Mouse (Mus musculus): ENCODE data around the gene Aicda. TPM values are rescaled to one million over a fixed set of nuclear protein-coding genes. Genes with fewer than 3 reads are reported as not detected.
A peak's percentile ranks its signal among the peaks of the same experiment; 100 is the strongest.
"Not testable (repeated sequence)": the region's sequence is repeated elsewhere in the genome, so short reads cannot be mapped to it uniquely, and the experiment has no call there.

Aicda gene
- polyA plus RNA-seq, 1 experiment from 2014 or later = 0.18 TPM

DNA sequence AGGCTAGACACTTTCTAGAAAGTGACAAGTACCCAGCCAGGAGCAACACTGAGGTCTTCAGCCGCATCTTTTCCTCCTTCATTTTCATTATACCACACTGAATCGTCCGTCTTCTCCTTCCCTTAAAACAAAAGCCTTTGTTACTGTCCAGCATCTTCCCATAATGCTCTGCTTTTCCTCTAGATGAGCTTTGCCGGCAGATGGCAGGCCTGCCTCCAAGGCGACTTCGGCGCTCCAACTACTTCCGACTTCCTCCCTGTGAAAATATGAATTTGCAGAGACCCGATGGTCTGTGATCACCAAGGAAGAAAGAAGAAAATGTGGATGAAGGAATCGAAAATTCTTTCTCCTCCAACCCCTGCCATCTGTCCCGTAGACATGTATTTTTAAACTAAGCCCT, 25.5 kb upstream of the Aicda start:
- Histone ChIP-seq H3K4me3 (no peak overlapping the region), H3K36me3 (no peaks in the 10 kb centered on the region), H3K4me2 (no peak overlapping the region), H3K4me1 (peaks cover 5% of the 10 kb centered on the region), H3K9me3 (no peaks in the 10 kb centered on the region), H3K27me3 (no peaks in the 10 kb centered on the region), H3K27ac (no peak overlapping the region), H3K9ac (no peak overlapping the region)
- no peak for ATAC-seq (ENCODE audit: insufficient number of reproducible peaks, low FRiP score, low TSS enrichment, low read depth)
- 76% methylated on average over 11 of the region's 11 CpGs for WGBS

- Histone ChIP-seq H3K36me3 (no peaks in the 10 kb centered on the region), H3K4me2 (no peak overlapping the region), H3K4me1 (peaks cover 6% of the 10 kb centered on the region), H3K9ac (no peak overlapping the region), H3K4me3 (no peak overlapping the region), H3K27ac (no peak overlapping the region), H3K27me3 (no peaks in the 10 kb centered on the region), H3K9me3 (no peaks in the 10 kb centered on the region)
- no peak for ATAC-seq (ENCODE audit: insufficient number of reproducible peaks, low FRiP score, low TSS enrichment, low read depth)
- WGBS = 60% methylated on average over 8 of the region's 8 CpGs
These were observed 22.0 kb upstream of the Aicda start for GRCm38 (mm10) chr6:122531466-122532174.

DNA sequence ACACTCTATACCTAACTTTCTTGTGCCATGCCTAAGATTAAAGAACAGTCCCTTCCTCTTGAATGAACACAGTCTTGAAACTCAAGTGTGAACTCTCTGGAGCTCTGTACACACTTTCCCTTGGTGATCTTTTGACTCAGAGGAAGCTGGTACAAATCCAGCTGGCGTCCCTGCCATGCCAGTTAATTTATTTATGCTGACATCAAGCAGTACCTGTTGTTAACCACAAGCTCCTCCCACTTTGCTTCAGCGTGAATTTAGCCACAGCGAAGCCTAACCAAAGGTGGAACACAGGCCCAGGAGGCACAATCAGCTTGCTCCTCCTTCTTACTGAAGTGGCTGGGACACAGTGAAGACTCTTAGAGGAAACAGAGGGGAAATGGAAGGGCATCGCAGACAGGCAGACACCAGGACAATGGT, 20.7 kb upstream of the Aicda start:
- H3K4me2 ChIP-seq = 0 out of 2 replicates have a peak overlapping the region, but pooled peaks have one; percentile 7
- H3K4me1 ChIP-seq = peaks cover 6% of the 10 kb centered on the region
- H3K4me3 ChIP-seq = no peak overlapping the region
- H3K27ac ChIP-seq = no peak overlapping the region
- no peak for ATAC-seq (ENCODE audit: insufficient number of reproducible peaks, low FRiP score, low TSS enrichment, low read depth)
- no peak overlapping the region for H3K9ac ChIP-seq
- H3K27me3 ChIP-seq = no peaks in the 10 kb centered on the region
- H3K36me3 ChIP-seq = no peaks in the 10 kb centered on the region
- H3K9me3 ChIP-seq = no peaks in the 10 kb centered on the region
- 7% methylated on average over 4 of the region's 4 CpGs for WGBS

- Histone ChIP-seq H3K9me3 (no peaks in the 10 kb centered on the region), H3K27me3 (no peaks in the 10 kb centered on the region), H3K27ac (no peak overlapping the region), H3K4me3 (no peak overlapping the region), H3K4me2 (no peak overlapping the region), H3K36me3 (no peaks in the 10 kb centered on the region), H3K9ac (no peak overlapping the region), H3K4me1 (peaks cover 6% of the 10 kb centered on the region)
- WGBS = 55% methylated on average over 3 of the region's 3 CpGs
- no peak for ATAC-seq (ENCODE audit: insufficient number of reproducible peaks, low FRiP score, low TSS enrichment, low read depth)
These were observed 19.6 kb upstream of the Aicda start for GRCm38 (mm10) chr6:122534032-122534431.

DNA sequence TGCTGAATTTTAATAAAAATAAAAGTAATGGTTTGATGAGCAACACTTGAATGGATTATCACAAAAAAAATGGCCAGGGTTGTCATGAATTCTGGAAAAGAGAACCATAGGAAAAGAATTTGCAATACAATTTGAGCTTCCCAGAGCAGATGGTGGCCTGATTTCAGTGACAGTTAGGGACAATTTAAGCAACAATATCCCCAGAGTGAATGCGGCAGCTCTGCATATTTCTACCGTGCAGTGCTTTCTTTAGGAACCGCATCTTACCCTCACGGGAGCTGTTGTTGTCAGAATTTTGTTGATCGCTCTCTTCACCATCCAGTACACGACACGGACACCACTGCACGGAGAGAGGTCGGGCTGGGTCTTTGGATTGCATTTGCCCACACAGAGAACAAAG, 14.0 kb upstream of the Aicda start:
- no peaks in the 10 kb centered on the region for H3K4me1 ChIP-seq
- WGBS = 88% methylated on average over 9 of the region's 9 CpGs
- H3K4me3 ChIP-seq = no peak overlapping the region
- no peaks in the 10 kb centered on the region for H3K27me3 ChIP-seq
- no peak overlapping the region for H3K4me2 ChIP-seq
- no peaks in the 10 kb centered on the region for H3K9me3 ChIP-seq
- no peak overlapping the region for H3K27ac ChIP-seq
- ATAC-seq (ENCODE audit: insufficient number of reproducible peaks, low FRiP score, low TSS enrichment, low read depth) = no peak
- H3K36me3 ChIP-seq = no peaks in the 10 kb centered on the region
- no peak overlapping the region for H3K9ac ChIP-seq

DNA sequence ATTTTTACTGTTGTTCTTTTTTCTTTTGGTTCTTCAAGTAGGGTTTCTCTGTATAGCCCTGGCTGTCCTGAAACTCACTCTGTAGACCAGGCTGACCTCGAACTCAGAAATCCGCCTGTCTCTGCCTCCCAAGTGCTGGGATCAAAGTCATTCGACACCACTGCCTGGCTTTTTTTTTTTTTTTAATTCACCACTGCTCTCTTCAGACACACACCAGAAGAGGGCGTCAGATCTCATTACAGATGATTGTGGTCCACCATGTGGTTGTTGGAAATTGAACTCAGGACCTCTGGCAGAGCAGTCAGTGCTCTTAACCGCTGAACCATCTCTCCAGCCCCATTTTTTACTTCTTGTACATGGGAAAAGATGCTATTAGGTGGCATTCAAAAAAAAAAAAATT, 11.1 kb upstream of the Aicda start:
- not testable (repeated sequence) for H3K4me2 ChIP-seq; H3K27me3 ChIP-seq; ATAC-seq (ENCODE audit: insufficient number of reproducible peaks, low FRiP score, low TSS enrichment, low read depth); H3K9me3 ChIP-seq; H3K36me3 ChIP-seq; H3K9ac ChIP-seq; H3K27ac ChIP-seq; H3K4me3 ChIP-seq
- WGBS = 81% methylated on average over 5 of the region's 5 CpGs
- peaks cover 12% of the 10 kb centered on the region; the same call in 1 of the 2 replicates for H3K4me1 ChIP-seq

DNA sequence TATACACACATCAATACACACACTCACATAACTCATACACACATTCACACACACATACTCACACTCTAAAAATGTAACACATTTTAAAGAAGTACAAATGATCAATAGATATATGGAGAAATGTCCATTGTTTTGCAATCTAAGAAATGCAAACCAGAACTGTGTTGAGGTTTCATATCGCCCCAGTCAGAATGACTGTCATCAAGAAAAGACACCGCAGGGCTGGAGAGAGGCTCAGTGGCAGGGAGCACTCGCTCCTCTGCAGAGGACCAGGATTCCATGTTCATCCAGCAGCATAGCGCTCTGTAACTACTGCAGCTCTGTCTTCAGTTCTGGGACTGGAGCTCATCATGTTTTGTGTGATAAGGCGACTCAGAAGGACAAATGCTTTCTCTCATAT, 10.0 kb upstream of the Aicda start:
- 88% methylated on average over 5 of the region's 5 CpGs for WGBS
- no peak overlapping the region for H3K4me3 ChIP-seq
- no peak overlapping the region for H3K27ac ChIP-seq
- H3K9ac ChIP-seq = no peak overlapping the region
- H3K27me3 ChIP-seq = no peaks in the 10 kb centered on the region
- no peaks in the 10 kb centered on the region for H3K36me3 ChIP-seq
- ATAC-seq (ENCODE audit: insufficient number of reproducible peaks, low FRiP score, low TSS enrichment, low read depth) = no peak
- no peaks in the 10 kb centered on the region for H3K9me3 ChIP-seq
- H3K4me1 ChIP-seq = peaks cover 12% of the 10 kb centered on the region; the same call in 1 of the 2 replicates
- no peak overlapping the region for H3K4me2 ChIP-seq

DNA sequence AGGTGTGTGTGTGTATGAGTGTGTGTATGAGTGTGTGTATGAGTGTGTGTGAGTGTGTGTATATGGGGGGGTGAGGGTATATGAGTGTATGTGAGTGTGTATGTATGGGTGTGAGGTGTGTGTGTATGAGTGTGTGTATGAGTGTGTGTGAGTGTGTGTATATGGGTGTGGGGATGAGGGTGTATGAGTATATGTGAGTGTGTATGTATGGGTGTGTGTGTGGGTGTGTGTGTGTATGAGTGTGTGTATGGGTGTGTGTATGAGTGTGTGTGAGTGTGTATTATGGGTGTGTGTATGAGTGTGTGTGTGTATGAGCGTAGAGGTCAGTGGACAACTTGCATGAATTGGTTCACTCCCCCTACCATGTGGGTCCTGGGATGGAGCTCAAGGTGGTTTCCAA, 8.9 kb upstream of the Aicda start:
- Histone ChIP-seq H3K9ac (no peak overlapping the region), H3K9me3 (no peaks in the 10 kb centered on the region), H3K4me2 (no peak overlapping the region), H3K27me3 (no peaks in the 10 kb centered on the region), H3K4me3 (no peak overlapping the region), H3K4me1 (peaks cover 12% of the 10 kb centered on the region; the same call in 1 of the 2 replicates), H3K27ac (peak overlapping the region; percentile 3; the same call in 1 of the 2 replicates), H3K36me3 (no peaks in the 10 kb centered on the region)
- WGBS = 94% methylated on average over 1 of the region's 1 CpGs
- ATAC-seq (ENCODE audit: insufficient number of reproducible peaks, low FRiP score, low TSS enrichment, low read depth) = peak; percentile 49; the same call in 1 of the 2 replicates

DNA sequence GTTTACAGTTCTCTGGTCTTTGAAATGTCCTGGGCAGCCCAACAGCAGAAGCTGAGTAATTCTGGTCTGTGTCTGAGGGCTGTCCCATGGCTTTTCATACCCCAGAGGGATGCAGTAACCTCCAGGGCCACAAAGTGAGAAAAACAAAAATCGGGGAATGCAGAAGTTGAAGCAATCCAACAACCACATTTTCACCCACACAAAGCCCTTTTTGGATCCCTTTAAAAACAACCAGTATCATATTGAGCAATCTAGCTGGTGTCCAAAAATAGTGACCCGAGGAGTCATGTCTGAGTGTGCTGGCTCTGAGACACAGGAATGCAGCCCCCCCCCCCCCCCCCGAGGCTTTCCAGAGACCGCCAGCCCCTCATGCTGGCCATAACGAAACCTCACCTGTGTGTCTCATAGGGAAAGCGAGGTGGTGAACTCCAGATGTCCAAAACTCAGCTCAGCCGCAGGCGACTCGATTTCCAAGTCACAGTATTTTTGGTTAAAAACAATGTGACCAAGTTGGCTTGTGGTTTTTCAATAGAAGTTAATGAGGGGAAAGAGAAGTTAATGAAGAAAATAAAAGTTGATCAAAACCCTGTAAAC, 8.2 kb upstream of the Aicda start:
- no peak for ATAC-seq (ENCODE audit: insufficient number of reproducible peaks, low FRiP score, low TSS enrichment, low read depth)
- peak overlapping the region; percentile 69; the same call in 1 of the 2 replicates for H3K27ac ChIP-seq

GRCm38 (mm10) chr6:122545948-122546347, 7.7 kb upstream of the Aicda start:
- Histone ChIP-seq H3K4me3 (no peak overlapping the region), H3K27me3 (no peaks in the 10 kb centered on the region), H3K4me1 (peaks cover 12% of the 10 kb centered on the region; the same call in 1 of the 2 replicates), H3K36me3 (no peaks in the 10 kb centered on the region), H3K27ac (peak overlapping the region; percentile 69), H3K4me2 (peak overlapping the region; percentile 33), H3K9me3 (no peaks in the 10 kb centered on the region), H3K9ac (no peak overlapping the region)
- ATAC-seq (ENCODE audit: insufficient number of reproducible peaks, low FRiP score, low TSS enrichment, low read depth) = peak; percentile 43; the same call in 1 of the 2 replicates
- 27% methylated on average over 10 of the region's 10 CpGs for WGBS

More for the DNA sequence above, 8.2 kb upstream of the Aicda start:
- Histone ChIP-seq H3K9ac (no peak overlapping the region), H3K9me3 (no peaks in the 10 kb centered on the region), H3K4me3 (no peak overlapping the region), H3K27me3 (no peaks in the 10 kb centered on the region), H3K36me3 (no peaks in the 10 kb centered on the region), H3K4me2 (peak overlapping the region; percentile 33; the same call in 1 of the 2 replicates), H3K4me1 (peaks cover 12% of the 10 kb centered on the region; the same call in 1 of the 2 replicates)
- 29% methylated on average over 9 of the region's 9 CpGs for WGBS

- H3K36me3 ChIP-seq = no peaks in the 10 kb centered on the region
- no peak overlapping the region for H3K4me3 ChIP-seq
- H3K4me1 ChIP-seq = no peaks in the 10 kb centered on the region; the same call in 1 of the 2 replicates
- ATAC-seq (ENCODE audit: insufficient number of reproducible peaks, low FRiP score, low TSS enrichment, low read depth) = no peak
- no peak overlapping the region for H3K9ac ChIP-seq
- no peak overlapping the region for H3K27ac ChIP-seq
- no peaks in the 10 kb centered on the region for H3K9me3 ChIP-seq
- WGBS = 51% methylated on average over 6 of the region's 6 CpGs
- 0 out of 2 replicates have a peak, but pooled peaks cover 6% of the 10 kb centered on the region for H3K27me3 ChIP-seq
- no peak overlapping the region for H3K4me2 ChIP-seq
These were observed 501 bp downstream of the Aicda start for GRCm38 (mm10) chr6:122554102-122554501.

DNA sequence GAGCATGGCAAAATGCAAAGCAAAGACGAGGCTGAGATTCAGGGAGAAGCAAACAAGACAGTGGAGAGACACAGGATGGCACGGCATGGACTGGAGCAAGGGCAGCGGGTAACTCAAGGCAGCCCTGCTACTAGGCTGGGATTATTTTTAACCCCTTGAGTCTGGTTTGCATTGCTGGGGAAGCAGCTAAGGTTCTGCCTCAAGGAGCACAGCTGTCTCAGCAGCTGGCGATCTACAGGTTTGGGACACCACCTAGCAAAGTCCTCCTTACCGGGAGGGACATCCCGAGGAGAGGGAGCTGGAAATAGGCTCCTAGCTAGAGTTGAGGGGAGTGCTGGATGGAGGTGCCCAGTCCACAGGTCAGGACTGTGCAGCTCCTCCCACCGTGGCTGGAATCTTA, 1.7 kb downstream of the Aicda start:
- Histone ChIP-seq H3K9ac (no peak overlapping the region), H3K4me2 (no peak overlapping the region), H3K36me3 (no peaks in the 10 kb centered on the region), H3K4me3 (no peak overlapping the region), H3K27me3 (0 out of 2 replicates have a peak, but pooled peaks cover 6% of the 10 kb centered on the region), H3K9me3 (no peaks in the 10 kb centered on the region), H3K4me1 (peaks cover 2% of the 10 kb centered on the region; the same call in 1 of the 2 replicates), H3K27ac (no peak overlapping the region)
- WGBS = 38% methylated on average over 7 of the region's 7 CpGs
- no peak for ATAC-seq (ENCODE audit: insufficient number of reproducible peaks, low FRiP score, low TSS enrichment, low read depth)
